Mouse (Mus musculus) bone marrow macrophage, adult 2 months (primary cell): ENCODE data around the gene Mvb12b. TPM values are rescaled to one million over a fixed set of nuclear protein-coding genes. Genes with fewer than 3 reads are reported as not detected.

ENCODE experiments used
- H3K27ac ChIP-seq: 2 replicates; pipeline ENCODE4 v1.5.1; 2012; ENCODE audit warnings: low read depth, low read length; ENCODE audit not compliant: insufficient read depth
- H3K4me1 ChIP-seq: 2 replicates; pipeline ENCODE4 v1.6.1; 2012; ENCODE audit warnings: low read length; ENCODE audit not compliant: control insufficient read depth, insufficient read depth
- H3K4me3 ChIP-seq: 2 replicates; pipeline ENCODE4 v1.5.1; 2012; ENCODE audit warnings: mild to moderate bottlenecking, low read length, moderate library complexity; ENCODE audit not compliant: insufficient read depth
- CTCF ChIP-seq: IDR thresholded peaks from 2 replicates; pipeline ENCODE4 v1.5.1; 2012; ENCODE audit warnings: low read depth, mild to moderate bottlenecking, low read length, moderate library complexity
- POLR2A ChIP-seq: IDR thresholded peaks from 2 replicates; pipeline ENCODE4 v1.6.1; 2012; ENCODE audit warnings: mild to moderate bottlenecking, low read depth, low read length, borderline replicate concordance
- polyA plus RNA-seq: library from polyadenylated mRNA; stranded (reverse); fragments of >200 nt; gene quantifications from 2 replicates; pipeline ENCODE4 v1.2.4, GENCODE M21; 2012; ENCODE audit not compliant: missing spikeins, insufficient read depth, insufficient read length

Mvb12b gene
- polyA plus RNA-seq, 1 experiment, result 17.0 TPM

DNA sequence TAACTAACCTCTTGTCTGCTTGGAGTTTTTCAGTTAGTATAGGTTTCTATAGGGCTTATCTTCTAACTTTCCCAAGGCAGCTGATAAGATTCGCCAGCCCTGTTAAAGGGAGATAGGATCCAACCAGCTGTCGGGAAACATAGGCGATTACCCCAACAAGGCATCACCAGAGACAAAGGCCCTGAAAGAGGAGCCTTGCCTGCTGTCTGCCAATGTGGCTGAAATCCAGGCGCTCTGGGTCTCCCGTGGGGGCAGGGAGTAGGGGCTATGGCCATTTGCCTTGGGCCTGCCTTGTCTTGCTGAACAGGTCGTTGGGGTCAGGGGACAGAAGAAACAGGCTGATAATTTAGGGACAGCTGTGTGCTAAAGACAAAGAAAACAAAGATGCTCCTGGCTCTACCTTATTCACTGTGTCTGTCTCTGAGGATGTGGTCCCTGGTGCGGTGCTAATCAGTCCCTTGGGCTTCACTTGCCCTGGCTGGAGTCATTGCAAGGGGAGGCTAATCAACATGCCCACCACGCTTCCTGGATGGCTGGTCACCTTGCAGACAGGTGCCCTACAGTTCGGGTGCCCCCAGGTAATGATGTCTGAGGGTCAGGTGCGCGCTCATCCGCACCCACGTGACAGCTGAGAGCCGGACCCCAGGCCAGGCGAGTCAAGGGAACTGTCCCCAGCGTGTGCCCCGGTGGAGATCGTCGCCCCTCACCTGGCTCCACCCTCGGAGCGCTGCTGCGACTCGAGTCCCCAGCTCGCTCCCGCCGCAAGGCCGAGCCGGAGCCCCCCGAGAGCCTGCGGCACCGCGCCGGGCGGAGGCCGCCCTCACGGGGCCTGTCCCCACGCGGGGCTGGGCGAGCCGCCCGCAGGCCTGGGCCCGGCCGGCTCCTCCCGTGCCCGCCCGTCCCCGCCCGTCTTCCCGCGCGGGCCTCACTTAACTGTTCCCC is 1.1 kb downstream of the Mvb12b start:
- peaks cover 18% of the 10 kb centered on the region for H3K4me1 ChIP-seq
- H3K27ac ChIP-seq, result no peak overlapping the region
- H3K4me3 ChIP-seq, result peak overlapping the region; percentile 76
- TF ChIP-seq POLR2A, result no peak

DNA sequence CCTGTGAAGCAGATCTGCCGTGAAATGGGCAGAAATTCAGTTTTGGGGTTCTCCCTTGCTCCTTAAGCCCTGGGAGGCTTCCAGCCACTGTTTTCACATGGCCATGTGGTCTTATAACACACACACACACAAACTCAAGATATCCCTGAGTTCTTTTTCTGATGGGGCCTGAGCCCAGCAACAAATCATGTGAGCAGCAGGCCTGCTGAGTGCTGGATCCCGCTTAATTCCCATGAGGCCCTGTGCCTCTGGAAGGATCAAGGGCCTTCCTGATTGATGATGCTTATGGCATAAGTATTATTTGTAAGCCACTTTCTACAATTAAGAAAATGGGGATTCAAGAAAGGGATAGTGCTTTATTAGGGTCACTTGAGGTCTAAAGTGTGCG is 2.5 kb downstream of the Mvb12b start:
- H3K27ac ChIP-seq, result peak overlapping the region; percentile 37
- H3K4me3 ChIP-seq, result no peak overlapping the region
- peaks cover 18% of the 10 kb centered on the region for H3K4me1 ChIP-seq
- TF ChIP-seq CTCF, result no peak
- TF ChIP-seq POLR2A, result no peak

DNA sequence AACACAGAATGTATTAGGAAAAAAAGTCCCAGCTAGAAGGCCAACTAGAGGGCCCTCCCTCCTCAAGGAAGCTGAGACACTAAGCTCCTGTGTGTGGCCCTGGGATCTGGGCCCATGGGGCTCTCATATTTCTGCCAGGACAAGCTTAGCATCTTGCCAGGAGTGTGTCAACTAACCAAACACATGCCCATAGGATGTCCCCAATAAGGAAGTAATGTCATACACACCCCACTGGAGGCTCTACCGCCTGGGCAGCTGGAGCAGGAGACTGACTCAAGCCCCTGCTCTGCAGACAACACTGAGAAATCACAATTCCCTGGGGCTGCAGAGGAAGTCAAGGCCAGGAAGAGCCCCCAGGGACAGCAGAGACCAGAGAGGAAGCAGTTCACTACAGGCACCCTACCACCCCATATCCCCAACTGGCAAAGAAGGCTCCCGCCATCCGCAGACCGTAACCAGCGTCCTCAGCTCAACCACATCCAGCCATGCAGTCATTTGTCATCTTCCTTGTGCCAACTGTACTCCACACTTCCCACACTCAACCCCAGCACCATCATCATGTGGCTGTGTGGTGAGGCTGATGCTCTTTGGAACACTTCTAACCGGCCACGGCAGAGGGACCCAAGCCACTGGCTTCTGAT is 3.0 kb downstream of the Mvb12b start:
- H3K4me1 ChIP-seq, result peaks cover 18% of the 10 kb centered on the region

DNA sequence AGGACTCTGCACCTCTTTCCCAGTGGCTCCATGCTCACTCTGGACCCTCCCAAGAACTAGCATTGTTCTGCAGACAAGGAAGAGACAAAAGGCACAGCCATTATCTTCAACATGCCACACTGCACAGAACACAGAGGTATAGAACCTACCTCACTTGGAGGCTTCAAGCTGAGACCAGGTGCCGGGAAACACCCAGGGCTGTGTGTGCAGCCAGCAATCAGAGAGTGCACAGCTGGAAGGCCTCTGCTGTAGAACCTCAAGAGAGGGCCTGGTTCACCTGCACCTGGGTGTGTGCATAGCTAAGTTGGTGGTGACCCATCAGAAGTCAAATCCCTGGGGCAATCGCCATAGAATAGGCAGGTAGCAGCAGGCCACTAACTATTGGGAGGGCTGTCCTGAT is 8.5 kb downstream of the Mvb12b start:
- Histone ChIP-seq H3K4me1 (peaks cover 8% of the 10 kb centered on the region), H3K27ac (no peak overlapping the region), H3K4me3 (no peak overlapping the region)
- TF ChIP-seq CTCF (no peak), POLR2A (no peak)

More for the DNA sequence above, 3.0 kb downstream of the Mvb12b start:
- TF ChIP-seq POLR2A, result no peak
- Histone ChIP-seq H3K4me3 (no peak overlapping the region), H3K27ac (peak overlapping the region; percentile 37)

GRCm38 (mm10) chr2:33878437-33878836 is 9.3 kb downstream of the Mvb12b start:
- peaks cover 16% of the 10 kb centered on the region for H3K4me1 ChIP-seq
- no peak overlapping the region for H3K4me3 ChIP-seq
- no peak overlapping the region for H3K27ac ChIP-seq
- no peak for TF ChIP-seq CTCF
- TF ChIP-seq POLR2A, result no peak

GRCm38 (mm10) chr2:33877663-33878360 is 9.9 kb downstream of the Mvb12b start:
- Histone ChIP-seq H3K4me1 (peaks cover 21% of the 10 kb centered on the region), H3K4me3 (no peak overlapping the region), H3K27ac (no peak overlapping the region)
- TF ChIP-seq CTCF (no peak), POLR2A (no peak)

- no peak for TF ChIP-seq CTCF
- TF ChIP-seq POLR2A, result no peak
- H3K27ac ChIP-seq, result no peak overlapping the region
- H3K4me1 ChIP-seq, result peaks cover 31% of the 10 kb centered on the region
- no peak overlapping the region for H3K4me3 ChIP-seq
These were observed 11.0 kb downstream of the Mvb12b start for GRCm38 (mm10) chr2:33876529-33877290.

DNA sequence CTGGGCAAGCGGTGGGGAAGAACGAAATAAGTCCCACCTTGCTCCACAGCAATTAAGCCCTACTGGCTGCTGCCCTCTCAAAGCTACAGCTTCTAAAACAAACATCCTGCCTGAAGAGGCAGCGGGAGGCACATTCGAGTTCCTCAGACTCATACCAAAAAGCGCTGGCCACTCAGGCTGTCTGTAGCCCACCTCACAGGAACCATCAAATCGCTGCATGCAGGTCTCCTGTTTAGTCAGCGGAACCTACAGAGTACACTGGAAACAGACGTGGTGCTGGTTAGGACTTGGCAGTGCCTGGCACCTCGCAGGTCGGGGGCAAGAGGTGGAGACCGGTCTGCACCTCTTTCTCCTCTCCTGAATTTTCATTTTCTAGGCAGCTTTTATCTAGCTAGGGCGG is 12.2 kb downstream of the Mvb12b start:
- H3K4me3 ChIP-seq, result no peak overlapping the region
- no peak for TF ChIP-seq CTCF
- no peak for TF ChIP-seq POLR2A
- H3K27ac ChIP-seq, result no peak overlapping the region
- peaks cover 42% of the 10 kb centered on the region for H3K4me1 ChIP-seq

GRCm38 (mm10) chr2:33874856-33875576 is 12.7 kb downstream of the Mvb12b start:
- H3K4me3 ChIP-seq, result no peak overlapping the region
- TF ChIP-seq CTCF, result no peak
- no peak for TF ChIP-seq POLR2A
- H3K27ac ChIP-seq, result no peak overlapping the region
- peaks cover 44% of the 10 kb centered on the region for H3K4me1 ChIP-seq

DNA sequence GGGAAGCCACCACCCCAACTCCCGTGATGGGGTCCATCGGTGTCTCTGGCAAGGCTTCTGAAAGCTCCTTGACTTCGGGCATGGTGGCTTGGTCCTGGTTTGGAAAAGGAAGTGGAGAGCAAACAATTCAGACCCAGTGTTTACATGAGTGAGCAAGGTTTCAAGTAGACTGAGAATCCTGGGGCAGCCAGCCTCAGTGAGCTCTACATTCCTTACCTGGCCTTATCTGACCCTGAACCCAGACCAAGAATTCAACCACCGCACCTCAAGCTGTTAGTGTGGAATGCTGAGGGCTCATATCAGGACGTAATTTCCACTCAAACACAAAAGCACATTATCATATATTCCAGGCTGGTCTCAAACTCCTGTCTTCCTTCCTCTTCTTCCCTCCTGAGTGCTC is 13.4 kb downstream of the Mvb12b start:
- Histone ChIP-seq H3K4me3 (no peak overlapping the region), H3K27ac (no peak overlapping the region), H3K4me1 (peaks cover 50% of the 10 kb centered on the region)
- TF ChIP-seq POLR2A (no peak), CTCF (no peak)
